Mouse (Mus musculus) limb, embryonic 11.5 days (tissue): ENCODE results near the gene Trabd. TPM values are rescaled to one million over a fixed set of nuclear protein-coding genes. Genes with fewer than 3 reads are reported as not detected.

Experiments used
- polyA plus RNA-seq: library from polyadenylated mRNA; unstranded; fragments of >200 nt; fragmentation: Nextera tagmentation; extraction: Ambion mirVana; gene quantifications from 2 replicates; pipeline ENCODE4 v1.2.1, GENCODE M21; 2014

Trabd gene
- polyA plus RNA-seq, 1 experiment from 2014 or later, result 49.0 TPM

Other genes starting within 250 kb of the Trabd start
- gene Pim3, start 212.9 kb upstream of the Trabd start, polyA plus RNA-seq, result 34.5 and 43.9 TPM in 2 replicates
- gene Ttll8, start 120.7 kb upstream of the Trabd start, polyA plus RNA-seq, result not detected in 2 replicates
- gene Mlc1, start 96.1 kb upstream of the Trabd start, polyA plus RNA-seq, result not detected in 2 replicates
- not detected in 2 replicates for gene Mov10l1, start 92.2 kb upstream of the Trabd start, polyA plus RNA-seq
- 0.20 and 0.37 TPM in 2 replicates for gene Panx2, start 15.4 kb upstream of the Trabd start, polyA plus RNA-seq
- gene Selenoo, start 14.0 kb downstream of the Trabd start, polyA plus RNA-seq, result 15.4 and 16.9 TPM in 2 replicates
- gene Tubgcp6, start 48.0 kb downstream of the Trabd start, polyA plus RNA-seq, result 22.6 and 23.5 TPM in 2 replicates
- 9.1 and 9.8 TPM in 2 replicates for gene Hdac10, start 53.6 kb downstream of the Trabd start, polyA plus RNA-seq
- 14.3 and 15.2 TPM in 2 replicates for gene Mapk12, start 65.6 kb downstream of the Trabd start, polyA plus RNA-seq
- gene Mapk11, start 74.5 kb downstream of the Trabd start, polyA plus RNA-seq, result 15.3 and 16.6 TPM in 2 replicates
- gene Plxnb2, start 105.7 kb downstream of the Trabd start, polyA plus RNA-seq, result 122 and 125 TPM in 2 replicates
- 19.4 and 19.8 TPM in 2 replicates for gene Dennd6b, start 121.4 kb downstream of the Trabd start, polyA plus RNA-seq
- gene Ppp6r2, start 136.4 kb downstream of the Trabd start, polyA plus RNA-seq, result 22.7 and 23.4 TPM in 2 replicates
- 60.2 and 62.8 TPM in 2 replicates for gene Sbf1, start 240.2 kb downstream of the Trabd start, polyA plus RNA-seq
- not detected in 2 replicates for gene Adm2, start 247.6 kb downstream of the Trabd start, polyA plus RNA-seq